Mouse (Mus musculus) midbrain, embryonic 16.5 days (tissue): Measurements from ENCODE around the gene Fzd2. TPM values are rescaled to one million over a fixed set of nuclear protein-coding genes. Genes with fewer than 3 reads are reported as not detected.
"Not testable (repeated sequence)": the region's sequence is repeated elsewhere in the genome, so short reads cannot be mapped to it uniquely, and the experiment has no call there.

ENCODE experiments used
- ATAC-seq: fragments of 200-750 bp; cut with Nextera tagmentation; 2 replicates; pipeline ENCODE4 v1.8.0; 2017; ENCODE audit warnings: moderate TSS enrichment
- H3K27ac ChIP-seq: fragments of 300-500 bp; sonication (generic); 2 replicates; pipeline ENCODE4 v1.5.1; 2014; ENCODE audit warnings: mild to moderate bottlenecking, low read length, mixed read lengths
- H3K27me3 ChIP-seq: fragments of 300-500 bp; sonication (generic); 2 replicates; pipeline ENCODE4 v1.6.1; 2014; ENCODE audit warnings: low read depth, low read length, mixed read lengths; ENCODE audit not compliant: control insufficient read depth, insufficient read depth
- H3K36me3 ChIP-seq: fragments of 300-500 bp; sonication (generic); 2 replicates; pipeline ENCODE4 v1.6.1; 2014; ENCODE audit warnings: mild to moderate bottlenecking, low read length, moderate library complexity, mixed read lengths; ENCODE audit not compliant: control insufficient read depth, insufficient read depth
- H3K4me1 ChIP-seq: fragments of 300-500 bp; sonication (generic); 2 replicates; pipeline ENCODE4 v1.6.1; 2014; ENCODE audit warnings: mild to moderate bottlenecking, low read length, mixed read lengths; ENCODE audit not compliant: control insufficient read depth, insufficient read depth
- H3K4me2 ChIP-seq: fragments of 300-500 bp; sonication (generic); 2 replicates; pipeline ENCODE4 v1.6.1; 2014; ENCODE audit warnings: mild to moderate bottlenecking, low read length, mixed read lengths
- H3K4me3 ChIP-seq: fragments of 300-500 bp; sonication (generic); 2 replicates; pipeline ENCODE4 v1.5.1; 2014; ENCODE audit warnings: low read depth, mild to moderate bottlenecking, low read length, moderate library complexity, mixed read lengths
- H3K9ac ChIP-seq: fragments of 300-500 bp; sonication (generic); 2 replicates; pipeline ENCODE4 v1.6.1; 2014; ENCODE audit warnings: low read depth, low read length, mixed read lengths
- H3K9me3 ChIP-seq: fragments of 300-500 bp; sonication (generic); replicated peaks from 2 replicates; pipeline ENCODE4 v1.6.1; 2014; ENCODE audit warnings: mild to moderate bottlenecking, low read length, mixed read lengths; ENCODE audit not compliant: control insufficient read depth, poor library complexity, severe bottlenecking
- WGBS: fragments of 180-500 bp; shearing (Covaris S2); extraction: QIAGEN DNeasy Blood & Tissue Kit; methylation state at CpG from one replicate; pipeline ENCODE4 v1.1.7; 2014; 5-methylcytosine and 5-hydroxymethylcytosine counted together
- polyA plus RNA-seq: library from polyadenylated mRNA; unstranded; fragments of >200 nt; fragmentation: Nextera tagmentation; extraction: Ambion mirVana; gene quantifications from 2 replicates; pipeline ENCODE4 v1.2.1, GENCODE M21; 2015

Fzd2 gene
- 3.9 and 4.4 TPM in 2 replicates for polyA plus RNA-seq

DNA sequence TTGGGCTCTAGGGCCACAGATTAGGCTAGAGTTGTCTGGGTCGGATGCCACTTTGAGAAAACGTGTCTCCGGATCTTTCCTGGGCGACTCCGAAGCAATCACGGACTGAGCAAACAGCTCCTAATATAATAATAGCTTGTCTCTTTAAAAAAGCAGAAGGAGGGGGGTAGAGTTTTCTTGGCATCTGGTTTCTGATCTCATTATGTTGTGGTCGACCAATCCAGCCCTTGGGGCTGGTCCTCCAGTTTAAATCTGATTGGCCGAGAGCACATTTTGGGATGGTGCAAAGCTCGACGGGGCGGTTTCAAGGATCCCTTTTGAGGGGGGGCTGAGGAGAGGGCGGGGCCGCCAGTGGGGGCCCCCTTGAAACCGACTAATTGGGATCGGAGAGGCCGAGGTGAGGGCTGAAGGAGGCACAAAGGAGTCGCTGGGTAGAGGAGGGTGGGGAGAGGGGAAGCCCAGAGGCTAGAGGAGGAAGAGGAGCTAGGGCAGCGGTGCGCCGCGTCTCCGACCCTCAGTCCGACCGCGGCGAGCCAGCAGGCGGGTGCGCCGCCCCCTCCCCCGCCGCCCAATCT lies at the start of gene Fzd2:
TSS of gene Fzd2 (plus strand) at position 387 of the 575 bp plus-strand sequence.
- H3K27ac ChIP-seq, result peak within 1 kb of the TSS; percentile 81
- peak within 1 kb of the TSS; percentile 88 for H3K4me2 ChIP-seq
- H3K4me3 ChIP-seq, result peak within 1 kb of the TSS; percentile 48
- H3K4me1 ChIP-seq, result peaks cover 32% of the 10 kb centered on the region
- under 1% methylated on average over 18 of the region's 31 CpGs for WGBS
- no peaks in the 10 kb centered on the region for H3K9me3 ChIP-seq
- H3K36me3 ChIP-seq, result no peaks in the 10 kb centered on the region
- peak within 1 kb of the TSS; percentile 65 for H3K9ac ChIP-seq
- ATAC-seq, result peak; percentile 93
- H3K27me3 ChIP-seq, result peaks cover 4% of the 10 kb centered on the region; the same call in 1 of the 2 replicates

DNA sequence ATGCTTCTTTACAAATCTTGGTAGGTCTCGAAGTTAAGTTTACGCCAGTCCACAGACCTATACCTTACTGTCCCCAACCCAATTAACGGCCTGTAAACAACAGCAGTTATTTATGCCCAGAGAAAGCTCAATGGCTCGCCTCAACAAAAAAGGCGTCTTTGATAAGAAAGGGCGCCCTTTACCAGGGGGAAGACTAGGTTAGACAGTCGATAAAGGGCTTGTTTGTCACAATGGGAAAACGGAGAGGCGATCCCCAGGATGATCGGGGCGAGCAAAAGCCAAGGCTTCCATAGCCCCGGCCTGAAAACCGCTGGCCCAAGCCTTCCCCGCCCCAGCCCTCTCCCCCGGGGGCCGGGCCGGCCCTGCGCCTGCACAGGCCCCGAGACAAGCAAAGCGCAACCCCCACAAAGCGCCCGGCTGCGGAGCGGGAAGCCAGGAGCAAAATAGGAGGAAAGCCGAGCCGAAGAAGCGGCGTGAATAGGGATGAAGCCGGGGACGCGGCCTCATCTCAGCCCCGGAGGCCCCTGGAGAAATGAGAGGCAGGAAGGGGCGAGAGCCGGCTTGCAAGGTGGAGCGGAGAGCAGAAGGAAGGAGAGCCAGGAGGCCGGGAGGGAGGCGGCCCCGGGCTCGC lies 48.7 kb upstream of the Fzd2 start:
- 0% methylated on average over 37 of the region's 39 CpGs for WGBS
- Histone ChIP-seq H3K9me3 (no peaks in the 10 kb centered on the region), H3K27me3 (no peaks in the 10 kb centered on the region), H3K9ac (peak overlapping the region; percentile 84), H3K4me2 (peak overlapping the region; percentile 91), H3K36me3 (no peaks in the 10 kb centered on the region), H3K4me3 (peak overlapping the region; percentile 61), H3K4me1 (peaks cover 29% of the 10 kb centered on the region), H3K27ac (peak overlapping the region; percentile 96)
- peak; percentile 70 for ATAC-seq

DNA sequence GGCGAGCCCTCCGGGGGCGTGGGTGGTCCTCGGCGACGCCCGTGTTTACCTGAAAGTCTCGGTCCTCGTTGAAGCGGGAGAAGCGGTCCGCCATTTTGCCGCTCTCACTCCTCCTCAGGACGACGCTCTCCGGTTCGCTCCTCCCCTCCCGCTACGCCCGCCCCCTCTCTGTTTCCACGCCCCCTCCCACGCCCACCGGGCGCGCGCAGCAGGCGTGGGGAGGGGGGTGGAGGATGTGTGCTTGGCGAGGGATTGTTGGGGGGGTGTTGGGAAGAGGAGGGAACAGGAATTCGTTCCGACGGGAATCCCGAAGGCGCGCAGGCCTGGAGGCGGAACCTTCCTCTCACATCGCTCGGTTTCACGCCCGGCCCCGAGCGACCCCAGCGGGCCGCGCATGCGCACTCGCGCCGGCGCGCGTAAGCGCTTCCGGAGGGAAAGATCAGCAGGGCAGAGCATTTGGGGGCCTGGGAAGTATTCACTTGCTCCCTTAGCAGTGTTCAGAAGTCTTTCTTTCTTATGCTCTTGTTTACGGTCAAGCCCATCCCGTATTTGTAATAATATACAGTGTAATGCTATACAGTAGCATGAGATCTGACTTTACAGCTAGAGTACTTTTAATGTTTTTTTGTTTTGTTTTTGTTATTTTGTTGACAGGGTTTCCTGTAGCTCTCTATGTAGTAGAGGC lies 48.0 kb upstream of the Fzd2 start, which contains the start of gene Gpatch8:
TSS of gene Gpatch8 (minus strand) at position 362 of the 685 bp plus-strand sequence.
- H3K9me3 ChIP-seq, result no peaks in the 10 kb centered on the region
- peak within 1 kb of the TSS; percentile 61 for H3K4me3 ChIP-seq
- H3K9ac ChIP-seq, result peak within 1 kb of the TSS; percentile 84
- peak within 1 kb of the TSS; percentile 96 for H3K27ac ChIP-seq
- H3K36me3 ChIP-seq, result no peaks in the 10 kb centered on the region
- H3K4me2 ChIP-seq, result peak within 1 kb of the TSS; percentile 91
- H3K27me3 ChIP-seq, result no peaks in the 10 kb centered on the region
- peak; percentile 95 for ATAC-seq
- under 1% methylated on average over 38 of the region's 55 CpGs for WGBS
- peaks cover 28% of the 10 kb centered on the region for H3K4me1 ChIP-seq

DNA sequence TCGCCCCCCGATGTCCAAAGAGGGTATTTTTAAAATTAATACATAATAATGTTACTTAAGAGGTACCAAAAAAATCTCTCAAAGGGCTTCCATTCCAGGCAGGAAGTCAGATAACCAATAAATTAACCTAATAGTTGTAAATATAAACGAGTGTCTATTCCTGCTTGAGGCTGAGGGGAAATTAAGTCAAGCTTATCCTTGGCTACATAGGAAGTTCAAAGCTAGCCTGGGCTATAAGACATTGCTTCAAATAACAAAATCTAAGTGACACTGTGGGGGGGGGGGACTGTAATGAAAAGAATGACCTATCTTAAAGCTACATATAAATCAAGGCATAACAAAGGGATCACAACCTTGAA lies 47.5 kb upstream of the Fzd2 start:
- peak overlapping the region; percentile 61; the same call in 1 of the 2 replicates for H3K4me3 ChIP-seq
- peaks cover 26% of the 10 kb centered on the region for H3K4me1 ChIP-seq
- H3K27ac ChIP-seq, result no peak overlapping the region
- H3K9ac ChIP-seq, result no peak overlapping the region
- ATAC-seq, result no peak
- no peaks in the 10 kb centered on the region for H3K9me3 ChIP-seq
- H3K36me3 ChIP-seq, result no peaks in the 10 kb centered on the region
- WGBS, result 23% methylated on average over 3 of the region's 3 CpGs
- H3K27me3 ChIP-seq, result no peaks in the 10 kb centered on the region
- H3K4me2 ChIP-seq, result peak overlapping the region; percentile 48; the same call in 1 of the 2 replicates

DNA sequence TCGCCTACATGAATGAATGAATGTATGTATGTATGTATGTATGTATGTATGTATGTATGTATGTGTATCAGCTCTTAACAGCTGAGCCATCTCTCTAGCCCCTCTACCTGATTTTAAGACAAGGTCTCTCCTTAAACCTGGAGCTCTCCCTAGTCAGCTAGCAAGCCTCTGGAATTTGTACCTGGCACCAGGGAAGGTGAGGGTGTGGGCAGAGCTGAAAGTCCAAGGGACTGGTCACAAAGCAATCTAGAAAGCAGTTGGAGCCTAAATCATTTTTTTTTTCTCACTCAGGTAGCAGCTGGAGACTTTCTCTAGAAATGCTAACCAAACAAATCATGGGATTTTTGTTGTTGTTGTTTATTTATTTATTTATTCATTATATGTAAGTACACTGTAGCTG lies 46.8 kb upstream of the Fzd2 start:
- no peaks in the 10 kb centered on the region for H3K36me3 ChIP-seq
- H3K9me3 ChIP-seq, result no peaks in the 10 kb centered on the region
- H3K27me3 ChIP-seq, result no peaks in the 10 kb centered on the region
- H3K9ac ChIP-seq, result no peak overlapping the region
- 94% methylated on average over 1 of the region's 1 CpGs for WGBS
- H3K4me1 ChIP-seq, result peaks cover 20% of the 10 kb centered on the region
- no peak overlapping the region for H3K27ac ChIP-seq
- no peak for ATAC-seq
- H3K4me2 ChIP-seq, result no peak overlapping the region
- H3K4me3 ChIP-seq, result no peak overlapping the region

DNA sequence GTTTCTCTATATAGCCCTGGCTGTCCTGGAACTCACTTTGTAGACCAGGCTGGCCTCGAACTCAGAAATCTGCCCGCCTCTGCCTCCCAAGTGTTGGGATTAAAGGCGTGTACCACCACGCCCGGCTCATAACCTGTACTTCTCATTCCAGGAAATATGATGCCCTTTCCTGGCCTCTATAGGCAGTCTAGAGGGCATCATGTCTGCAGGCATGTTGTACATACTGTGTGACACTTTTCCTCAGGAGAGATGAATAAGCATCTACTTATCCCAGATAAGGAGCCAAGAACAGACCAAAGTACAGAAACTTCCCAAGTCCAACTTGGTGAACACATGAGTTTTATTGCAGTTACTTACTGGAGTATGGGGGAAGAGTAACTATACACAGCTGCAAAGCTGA lies 45.5 kb upstream of the Fzd2 start:
- no peak overlapping the region for H3K9ac ChIP-seq
- 94% methylated on average over 3 of the region's 5 CpGs for WGBS
- H3K4me2 ChIP-seq, result no peak overlapping the region
- no peak for ATAC-seq
- H3K4me3 ChIP-seq, result no peak overlapping the region
- H3K36me3 ChIP-seq, result no peaks in the 10 kb centered on the region
- H3K27ac ChIP-seq, result no peak overlapping the region
- no peaks in the 10 kb centered on the region for H3K27me3 ChIP-seq
- no peaks in the 10 kb centered on the region for H3K9me3 ChIP-seq
- peaks cover 16% of the 10 kb centered on the region for H3K4me1 ChIP-seq

DNA sequence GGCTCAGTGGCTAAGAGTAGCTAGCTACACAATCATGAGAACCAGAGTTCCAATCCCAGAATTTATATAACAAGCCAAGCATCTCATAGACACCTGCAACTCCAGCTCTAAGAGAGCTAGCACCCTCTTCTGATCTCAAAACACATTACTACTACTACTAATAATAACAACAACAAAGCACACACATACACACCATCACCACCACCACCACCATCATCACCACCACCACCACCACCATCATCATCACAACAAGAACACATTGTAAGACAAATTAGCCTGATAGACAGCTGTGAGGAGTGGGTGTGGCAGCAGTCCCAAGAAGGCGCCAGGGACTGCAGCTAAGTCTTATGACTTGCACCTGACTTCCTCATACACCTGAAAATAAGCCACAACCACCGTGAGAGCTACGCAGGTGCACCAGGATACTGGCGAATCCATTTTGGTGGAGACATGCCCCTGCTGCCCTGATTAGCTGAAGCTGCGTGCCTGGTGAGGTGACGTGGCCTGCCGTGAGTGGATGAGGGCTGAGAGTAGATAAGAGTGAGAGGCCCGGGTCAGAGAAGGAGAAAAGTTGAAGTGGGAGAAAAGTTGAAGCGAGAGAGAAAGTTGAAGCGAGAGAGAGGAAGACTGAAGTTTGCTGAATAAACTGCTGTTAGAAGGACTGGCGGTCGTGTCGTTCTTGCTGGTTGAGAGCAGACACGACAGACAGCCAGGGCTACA lies 39.1 kb upstream of the Fzd2 start:
- not testable (repeated sequence) for H3K27me3 ChIP-seq, H3K4me3 ChIP-seq, H3K36me3 ChIP-seq, H3K4me2 ChIP-seq, H3K27ac ChIP-seq, ATAC-seq, H3K9me3 ChIP-seq, H3K4me1 ChIP-seq, H3K9ac ChIP-seq
- 84% methylated on average over 14 of the region's 14 CpGs for WGBS

DNA sequence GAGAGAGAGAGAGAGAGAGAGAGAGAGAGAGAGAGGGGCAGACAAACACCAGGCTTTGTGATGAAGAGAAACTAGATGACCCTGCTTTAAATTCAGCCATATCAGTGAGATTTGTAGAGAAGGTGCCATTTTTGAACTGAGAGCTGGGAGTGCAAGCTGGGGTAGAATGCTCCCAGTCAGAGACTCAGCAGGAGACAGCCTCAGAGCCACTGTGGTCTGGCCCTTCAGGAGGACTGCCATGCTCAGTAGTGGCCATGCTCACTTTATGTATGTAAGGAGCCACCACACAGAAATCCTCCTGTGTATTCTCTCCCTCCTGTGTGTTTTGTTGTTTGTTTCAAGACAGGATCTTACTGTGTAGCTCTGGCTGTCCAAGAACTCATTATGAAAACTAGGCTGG lies 38.5 kb upstream of the Fzd2 start:
- Histone ChIP-seq H3K4me2 (no peak overlapping the region), H3K27me3 (no peaks in the 10 kb centered on the region), H3K27ac (no peak overlapping the region), H3K4me1 (no peaks in the 10 kb centered on the region), H3K9ac (no peak overlapping the region), H3K9me3 (no peaks in the 10 kb centered on the region), H3K4me3 (no peak overlapping the region), H3K36me3 (no peaks in the 10 kb centered on the region)
- no peak for ATAC-seq
